Mouse (Mus musculus): Measurements from ENCODE around the gene Olfr148.

- TF ChIP-seq POLR2A (IDR thresholded peaks at IDR 0.05; ENCODE audit: insufficient read length, low read depth) = no peak
- TF ChIP-seq MAX (IDR thresholded peaks at IDR 0.05; ENCODE audit: low read depth) = no peak
- no peak for TF ChIP-seq USF1 (IDR thresholded peaks at IDR 0.05; ENCODE audit: low read depth)
- no peak for TF ChIP-seq SRF (IDR thresholded peaks at IDR 0.05; ENCODE audit: control insufficient read depth, insufficient read length, low read depth)
- no peak for TF ChIP-seq E2F4 (IDR thresholded peaks at IDR 0.05; ENCODE audit: insufficient read depth)
- no peak for TF ChIP-seq POLR2AphosphoS2 (IDR thresholded peaks at IDR 0.05; ENCODE audit: insufficient read length, low read depth)
- no peak for TF ChIP-seq TCF12 (IDR thresholded peaks at IDR 0.05; ENCODE audit: insufficient read depth, poor library complexity, severe bottlenecking)
- TF ChIP-seq MYOD1 (IDR thresholded peaks at IDR 0.05; ENCODE audit: control insufficient read depth in 1 of 3, insufficient read length in 2 of 3, low read depth in 2 of 3) = no peak
- no peak for TF ChIP-seq CEBPB (IDR thresholded peaks at IDR 0.05; ENCODE audit: insufficient read depth, poor library complexity, severe bottlenecking)
- no peak for TF ChIP-seq REST (IDR thresholded peaks at IDR 0.05; ENCODE audit: insufficient read depth, insufficient read length)
- no peak for TF ChIP-seq MYOG (IDR thresholded peaks at IDR 0.05; ENCODE audit: control insufficient read depth in 1 of 3, insufficient read depth in 1 of 3, insufficient read length in 2 of 3, low read depth in 2 of 3)
- no peak for TF ChIP-seq TCF3 (IDR thresholded peaks at IDR 0.05; ENCODE audit: insufficient read length, low read depth)
Observed at GRCm38 (mm10) chr9:39602536-39603332, 7.7 kb upstream of the Olfr148 start.

Measured in myocyte (in vitro differentiated cells).